Mouse (Mus musculus) B cell, adult 2 months (primary cell): ENCODE results near the gene Dynlt1f.
A peak's percentile ranks its signal among the peaks of the same experiment; 100 is the strongest.
"Not testable (repeated sequence)": the region's sequence is repeated elsewhere in the genome, so short reads cannot be mapped to it uniquely, and the experiment has no call there.

Experiments used
- DNase-seq, 2 experiments: peaks; one replicate each; pipeline ENCODE4 v3.0.0; 2022

Gene Dynlt1f

DNA sequence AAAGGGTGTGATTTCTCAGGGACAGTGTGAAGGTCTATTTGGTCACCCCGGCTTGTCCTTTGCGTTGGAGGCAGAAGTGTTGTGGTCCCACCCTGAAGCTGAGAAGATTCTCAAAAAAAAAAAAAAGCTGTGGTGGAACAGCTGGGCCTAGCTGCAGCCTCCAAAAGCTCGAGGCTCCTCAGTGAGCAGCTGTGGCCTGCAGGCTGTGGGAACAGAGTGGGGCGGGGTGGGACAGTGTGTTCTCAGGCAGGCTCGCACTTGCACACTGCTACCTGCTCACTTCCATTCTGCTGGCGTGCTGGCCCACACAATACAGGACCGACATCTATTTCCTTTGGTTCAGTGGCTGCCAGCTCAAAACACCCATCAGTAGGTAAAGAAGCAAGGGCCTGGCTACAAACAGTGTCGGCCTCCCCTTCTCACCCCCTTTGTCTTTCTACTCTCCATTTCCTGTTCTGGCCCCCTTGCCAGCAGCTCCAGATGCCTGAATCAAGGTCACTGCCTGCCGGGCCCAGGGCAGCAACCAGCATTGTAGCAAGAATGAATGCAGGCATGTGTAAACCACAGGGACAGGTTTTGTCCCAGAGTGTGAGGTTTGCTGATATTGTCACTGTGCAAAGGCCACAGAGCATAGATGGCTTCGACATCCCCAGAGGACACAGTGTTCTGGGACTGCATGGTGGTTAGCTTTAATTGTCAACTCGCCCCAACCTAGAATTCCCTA is 5.6 kb upstream of the Dynlt1f start:
- DNase-seq, result not testable (repeated sequence)

DNA sequence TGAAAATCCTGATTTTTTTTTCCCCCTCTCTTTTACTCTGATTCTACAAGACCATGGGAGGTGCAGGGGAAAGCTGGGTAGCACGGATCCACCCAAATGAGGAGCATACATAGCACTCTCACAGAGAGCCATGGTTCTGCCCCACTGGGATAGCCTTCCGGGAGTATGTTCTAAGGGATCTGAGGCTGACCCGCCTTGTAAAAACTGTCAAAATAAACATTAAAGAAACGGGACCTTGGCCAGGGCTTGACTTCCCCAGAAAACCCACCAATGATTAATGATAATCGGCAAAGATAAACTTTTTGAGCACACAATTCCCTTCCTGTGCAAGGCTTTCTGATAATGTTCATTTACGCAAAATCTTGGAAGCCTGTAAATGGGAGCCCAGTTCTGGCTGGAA is 4.9 kb upstream of the Dynlt1f start:
- DNase-seq, result not testable (repeated sequence)

DNA sequence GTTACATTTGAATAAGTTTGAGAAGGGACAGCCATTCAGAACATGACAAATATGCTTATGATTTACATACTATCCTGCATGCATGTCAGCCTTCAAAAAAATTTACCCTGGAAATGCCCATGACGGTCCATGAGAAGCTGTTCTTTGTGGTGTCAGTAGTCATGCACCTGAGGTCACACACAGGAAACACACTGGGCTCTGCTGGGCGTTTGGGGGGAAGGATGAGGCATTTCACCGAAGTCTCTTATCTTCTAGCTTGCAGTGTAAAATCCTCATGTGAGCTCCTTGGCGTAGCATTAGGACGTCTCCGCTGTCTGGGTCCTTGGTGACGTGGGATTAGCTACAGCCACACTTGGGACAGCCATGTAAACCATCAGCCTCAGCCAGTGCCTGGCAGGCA is 3.1 kb upstream of the Dynlt1f start, which contains the start of gene Sytl3:
Sytl3 (plus strand) TSS at position 293 of the 400 bp plus-strand sequence.
- DNase-seq, result peak; percentile 27 to 39

- not testable (repeated sequence) for DNase-seq
Measured at GRCm38 (mm10) chr17:6656471-6656870, 771 bp upstream of the Dynlt1f start.

DNA sequence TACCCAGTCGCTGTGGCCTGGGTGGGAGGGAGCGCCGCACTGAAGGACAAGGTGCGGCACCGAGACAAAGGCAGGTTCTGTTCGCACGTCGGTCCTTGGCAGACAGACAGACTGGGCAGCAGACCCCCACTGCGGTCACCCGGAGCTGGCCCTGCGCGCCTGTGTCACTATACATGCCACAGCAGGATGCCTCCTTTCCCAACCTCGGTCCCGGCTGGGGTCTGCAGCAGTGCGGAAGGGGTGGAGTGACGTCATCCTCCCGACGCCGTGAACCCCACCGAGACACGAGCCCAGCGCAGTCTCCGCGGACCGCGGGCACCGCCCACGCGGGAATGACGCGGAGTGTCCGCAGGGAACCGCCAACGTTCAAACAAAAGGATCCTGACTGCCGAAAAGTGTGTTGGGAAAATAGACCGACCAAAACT is 601 bp downstream of the Dynlt1f start:
- DNase-seq, result peak; percentile 68 to 71

- not testable (repeated sequence) for DNase-seq
Measured at GRCm38 (mm10) chr17:6653341-6653946, 2.3 kb downstream of the Dynlt1f start.

- not testable (repeated sequence) for DNase-seq
Measured at GRCm38 (mm10) chr17:6650904-6651565, 4.7 kb downstream of the Dynlt1f start.

- not testable (repeated sequence) for DNase-seq
Measured at GRCm38 (mm10) chr17:6647452-6647851, 8.2 kb downstream of the Dynlt1f start.

DNA sequence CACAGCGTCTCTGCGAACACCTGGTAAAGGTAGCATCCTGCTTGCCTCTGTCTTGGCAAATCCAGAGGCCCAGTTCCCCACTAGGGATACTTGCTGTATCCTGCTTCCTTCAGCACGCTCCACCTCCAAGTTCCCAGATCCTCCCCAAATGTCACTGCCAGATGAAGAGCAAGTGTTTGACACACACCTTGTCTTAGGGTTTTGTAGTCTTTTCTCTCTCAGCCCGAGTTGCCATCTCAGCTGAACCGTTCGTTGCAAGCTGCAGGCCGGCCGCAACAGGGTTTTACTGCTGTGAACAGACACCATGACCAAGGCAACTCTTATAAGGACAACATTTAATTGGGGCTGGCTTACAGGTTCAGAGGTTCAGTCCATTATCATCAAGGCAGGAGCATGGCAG is 8.9 kb downstream of the Dynlt1f start:
- DNase-seq, result not testable (repeated sequence)

DNA sequence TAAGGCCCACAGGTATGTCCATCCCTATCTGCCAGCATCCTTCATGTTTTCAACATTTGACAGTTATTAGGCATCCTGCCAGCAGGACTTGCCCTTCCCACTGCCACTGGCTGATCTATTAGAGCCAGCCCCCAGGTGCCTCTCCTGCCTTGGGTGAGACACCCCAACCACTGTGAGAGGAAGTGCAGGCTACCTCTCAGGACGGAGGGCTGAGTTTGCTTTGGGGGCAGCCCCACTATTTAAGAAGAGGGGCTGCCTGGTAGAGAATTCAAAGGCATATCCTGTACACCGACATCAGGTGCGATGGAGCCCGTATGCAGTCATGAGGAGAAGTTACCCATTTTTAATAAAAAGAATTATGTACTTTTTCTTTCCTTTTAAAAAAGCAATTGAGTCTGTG is 10.0 kb downstream of the Dynlt1f start:
- DNase-seq, result not testable (repeated sequence)

DNA sequence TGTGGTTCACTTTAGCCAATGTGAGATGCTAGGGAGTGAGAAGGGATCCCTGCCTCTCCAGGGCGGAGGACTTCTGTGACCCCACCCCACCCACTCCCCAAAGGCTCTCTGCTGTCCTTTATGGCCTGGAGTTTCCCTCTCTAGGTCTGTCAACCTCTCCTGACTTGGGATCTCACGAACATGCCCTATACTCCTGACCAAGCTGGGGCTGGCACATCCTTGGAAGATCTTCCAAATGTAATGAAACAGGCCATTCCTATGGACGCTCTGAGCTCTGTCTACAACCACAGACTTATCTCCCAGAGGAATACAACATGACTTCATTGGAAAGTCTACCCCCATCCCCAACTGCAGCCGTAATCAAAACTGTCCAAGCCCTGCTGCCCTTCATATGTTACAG is 11.0 kb downstream of the Dynlt1f start:
- DNase-seq, result not testable (repeated sequence)

DNA sequence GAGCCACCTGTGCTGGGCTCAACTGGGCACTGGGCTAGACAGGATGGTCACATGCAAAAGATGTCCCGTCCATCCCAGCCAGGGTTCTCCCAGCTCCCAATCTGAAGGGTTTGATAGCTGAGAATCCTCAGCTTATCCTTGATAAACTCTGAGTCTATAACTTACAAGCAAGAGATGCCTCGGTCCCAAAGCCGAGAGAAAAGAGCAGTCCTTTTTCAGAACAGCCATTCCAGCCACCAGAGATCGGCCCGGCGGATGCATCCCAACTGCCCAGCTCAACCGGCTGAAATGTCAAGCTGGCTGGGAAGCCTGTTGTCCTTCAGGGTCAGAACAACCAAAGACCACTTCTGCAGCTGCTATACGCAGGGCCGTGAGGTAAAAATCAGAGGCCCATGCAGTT is 11.5 kb downstream of the Dynlt1f start:
- DNase-seq, result not testable (repeated sequence)

- not testable (repeated sequence) for DNase-seq
Measured at GRCm38 (mm10) chr17:6640771-6641429, 14.8 kb downstream of the Dynlt1f start.

GRCm38 (mm10) chr17:6640044-6640637 is 15.6 kb downstream of the Dynlt1f start:
- not testable (repeated sequence) for DNase-seq

DNA sequence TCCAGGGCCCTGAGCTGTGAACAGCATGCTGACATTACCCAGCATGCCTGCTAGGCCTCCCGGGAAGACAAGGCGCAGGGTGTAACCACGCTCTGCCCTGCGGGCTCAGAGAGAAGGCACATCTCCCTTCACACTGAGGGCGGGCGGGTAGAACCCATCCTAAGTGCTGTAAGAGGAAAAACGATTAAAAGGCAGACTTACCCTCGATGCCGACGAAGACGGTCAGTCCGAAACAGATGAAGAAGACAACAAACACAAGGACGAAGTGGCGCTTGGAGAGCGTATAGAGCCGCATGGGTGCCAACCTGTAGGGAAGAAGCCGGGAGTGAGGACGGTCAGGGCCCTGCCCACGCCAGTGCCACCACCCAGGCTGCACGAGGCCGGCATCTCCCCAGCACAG is 16.2 kb downstream of the Dynlt1f start:
- not testable (repeated sequence) for DNase-seq

GRCm38 (mm10) chr17:6638444-6638843 is 17.3 kb downstream of the Dynlt1f start:
- DNase-seq, result not testable (repeated sequence)

GRCm38 (mm10) chr17:6637434-6637833 is 18.3 kb downstream of the Dynlt1f start:
- DNase-seq, result not testable (repeated sequence)

- DNase-seq, result no peak
Measured at GRCm38 (mm10) chr17:6636861-6637260, 18.8 kb downstream of the Dynlt1f start.

DNA sequence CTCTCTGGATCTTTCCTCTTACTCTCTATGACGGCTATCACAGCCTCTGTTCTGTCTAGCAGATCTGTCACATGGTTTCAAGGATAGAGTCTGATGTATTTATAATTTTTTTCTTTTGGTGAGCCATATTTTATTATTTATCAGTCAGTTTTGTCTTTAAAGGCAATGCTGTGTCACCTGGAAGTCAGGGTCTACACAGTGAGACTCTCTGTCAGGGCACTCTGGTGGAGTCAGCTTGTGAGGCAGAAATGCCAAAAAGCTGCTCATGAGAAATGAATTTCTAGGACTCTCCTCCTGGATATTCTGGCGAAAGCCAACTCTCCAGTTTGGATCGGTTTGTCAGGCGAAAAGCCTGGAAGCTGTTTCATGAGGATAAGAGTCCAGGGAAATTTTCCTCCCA is 19.9 kb downstream of the Dynlt1f start:
- DNase-seq, result not testable (repeated sequence)

DNA sequence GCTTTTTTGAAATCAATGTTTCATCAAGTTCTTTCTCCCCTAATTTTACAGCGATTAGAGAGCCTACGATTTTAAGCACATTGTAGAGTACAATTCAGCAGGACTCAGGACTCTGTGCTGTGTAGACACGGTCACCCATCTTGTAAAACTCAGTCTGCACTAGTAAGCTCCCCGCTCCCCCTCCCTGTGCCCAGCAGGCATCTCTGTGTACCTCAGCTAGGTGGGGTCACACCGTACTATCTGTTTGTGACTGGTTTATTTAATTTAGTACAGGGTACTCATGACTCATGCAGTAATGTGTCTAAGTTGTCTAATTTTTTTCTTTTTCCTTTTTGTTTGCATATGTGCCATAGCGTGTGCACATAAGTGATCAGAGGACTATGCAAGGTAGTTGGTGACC is 22.9 kb downstream of the Dynlt1f start:
- not testable (repeated sequence) for DNase-seq

- DNase-seq, result not testable (repeated sequence)
Measured at GRCm38 (mm10) chr17:6630398-6630797, 25.3 kb downstream of the Dynlt1f start.

- not testable (repeated sequence) for DNase-seq
Measured at GRCm38 (mm10) chr17:6624926-6625558, 30.7 kb downstream of the Dynlt1f start.
